Mouse (Mus musculus) liver, adult 2 months (tissue): ENCODE measurements around the gene Zkscan14.

Experiments used
- CTCF ChIP-seq: fragments of 200-500 bp; IDR thresholded peaks from 2 replicates; pipeline ENCODE4 v1.5.1; 2011; ENCODE audit warnings: low read depth, low read length, control low read depth
- POLR2A ChIP-seq: fragments of 200-500 bp; IDR thresholded peaks from 2 replicates; pipeline ENCODE4 v1.6.1; 2011; ENCODE audit warnings: low read length, control low read depth; ENCODE audit not compliant: insufficient read depth; ENCODE audit errors: extremely low read depth

- TF ChIP-seq CTCF, result no peak
- TF ChIP-seq POLR2A, result no peak
Observed at GRCm38 (mm10) chr5:145152690-145153089, 49.0 kb downstream of the Zkscan14 start.
